Mouse (Mus musculus) embryonic facial prominence, embryonic 12.5 days (tissue): ENCODE measurements around the gene Dhcr24. TPM values are rescaled to one million over a fixed set of nuclear protein-coding genes. Genes with fewer than 3 reads are reported as not detected.
A peak's percentile ranks its signal among the peaks of the same experiment; 100 is the strongest.

Source experiments
- ATAC-seq: fragments of 200-750 bp; cut with Nextera tagmentation; 2 replicates; pipeline ENCODE4 v1.8.0; 2017; ENCODE audit not compliant: insufficient number of reproducible peaks, insufficient read depth, low FRiP score, low TSS enrichment
- H3K27ac ChIP-seq: fragments of 300-500 bp; sonication (generic); 2 replicates; pipeline ENCODE4 v1.5.1; 2016; ENCODE audit warnings: mild to moderate bottlenecking
- H3K27me3 ChIP-seq: fragments of 300-500 bp; sonication (generic); 2 replicates; pipeline ENCODE4 v1.6.1; 2016; ENCODE audit warnings: mild to moderate bottlenecking, moderate library complexity
- H3K36me3 ChIP-seq: fragments of 300-500 bp; sonication (generic); 2 replicates; pipeline ENCODE4 v1.6.1; 2016; ENCODE audit warnings: mild to moderate bottlenecking
- H3K4me1 ChIP-seq: fragments of 300-500 bp; sonication (generic); 2 replicates; pipeline ENCODE4 v1.6.1; 2016
- H3K4me2 ChIP-seq: fragments of 300-500 bp; sonication (generic); replicated peaks from 2 replicates; pipeline ENCODE4 v1.6.1; 2016; ENCODE audit warnings: mild to moderate bottlenecking, moderate library complexity
- H3K4me3 ChIP-seq: fragments of 300-500 bp; sonication (generic); 2 replicates; pipeline ENCODE4 v1.5.1; 2016; ENCODE audit warnings: mild to moderate bottlenecking
- H3K9ac ChIP-seq: fragments of 300-500 bp; sonication (generic); 2 replicates; pipeline ENCODE4 v1.6.1; 2016; ENCODE audit warnings: mild to moderate bottlenecking, moderate library complexity
- H3K9me3 ChIP-seq: fragments of 300-500 bp; sonication (generic); 2 replicates; pipeline ENCODE4 v1.6.1; 2016; ENCODE audit warnings: mild to moderate bottlenecking, moderate library complexity
- WGBS: fragments of 180-500 bp; shearing (Covaris S2); methylation state at CpG from one replicate; pipeline ENCODE4 v1.1.7; 2016; 5-methylcytosine and 5-hydroxymethylcytosine counted together
- polyA plus RNA-seq: library from polyadenylated mRNA; unstranded; fragments of >200 nt; fragmentation: Nextera tagmentation; extraction: Ambion mirVana; gene quantifications from 2 replicates; pipeline ENCODE4 v1.2.1, GENCODE M21; 2016

Dhcr24 gene
- polyA plus RNA-seq, 1 experiment from 2014 or later: 6.0 TPM

DNA sequence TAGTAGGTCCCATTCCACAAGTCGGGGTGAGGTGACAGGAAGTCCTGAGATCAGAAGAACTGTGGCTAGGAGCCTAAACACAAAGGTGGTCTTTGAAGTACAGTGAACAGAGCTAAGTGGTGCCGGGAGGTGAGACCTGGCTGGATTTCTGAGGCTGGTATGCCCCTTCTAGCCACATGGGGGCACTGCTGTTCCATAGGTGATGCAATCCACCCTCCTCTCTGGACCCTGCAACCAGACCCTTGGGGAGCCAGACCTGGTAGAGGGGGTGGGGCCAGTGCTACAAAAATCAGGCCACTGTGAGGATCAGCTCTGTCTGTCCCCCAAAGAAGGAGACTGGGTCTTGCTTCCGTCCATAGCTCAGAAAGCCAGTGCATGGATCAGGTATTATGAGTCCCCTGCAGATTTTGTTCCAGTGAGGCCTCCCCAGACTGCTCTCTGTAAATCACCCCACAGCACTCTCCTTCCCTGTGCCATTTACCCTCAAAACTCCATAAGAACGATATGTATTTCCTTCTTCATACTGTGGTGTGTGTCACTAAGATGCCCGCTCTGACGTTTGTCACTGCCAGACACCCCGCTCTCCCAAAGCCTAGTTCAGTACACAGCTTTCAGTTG is 53.5 kb downstream of the Dhcr24 start:
- peaks cover 10% of the 10 kb centered on the region for H3K4me1 ChIP-seq
- no peak overlapping the region for H3K27ac ChIP-seq
- no peak overlapping the region for H3K4me2 ChIP-seq
- peaks cover 4% of the 10 kb centered on the region for H3K27me3 ChIP-seq
- no peaks in the 10 kb centered on the region for H3K9me3 ChIP-seq
- no peak overlapping the region for H3K9ac ChIP-seq
- no peak overlapping the region for H3K4me3 ChIP-seq
- WGBS: 42% methylated on average over 7 of the region's 7 CpGs
- no peaks in the 10 kb centered on the region for H3K36me3 ChIP-seq
- peak; percentile 78 for ATAC-seq

DNA sequence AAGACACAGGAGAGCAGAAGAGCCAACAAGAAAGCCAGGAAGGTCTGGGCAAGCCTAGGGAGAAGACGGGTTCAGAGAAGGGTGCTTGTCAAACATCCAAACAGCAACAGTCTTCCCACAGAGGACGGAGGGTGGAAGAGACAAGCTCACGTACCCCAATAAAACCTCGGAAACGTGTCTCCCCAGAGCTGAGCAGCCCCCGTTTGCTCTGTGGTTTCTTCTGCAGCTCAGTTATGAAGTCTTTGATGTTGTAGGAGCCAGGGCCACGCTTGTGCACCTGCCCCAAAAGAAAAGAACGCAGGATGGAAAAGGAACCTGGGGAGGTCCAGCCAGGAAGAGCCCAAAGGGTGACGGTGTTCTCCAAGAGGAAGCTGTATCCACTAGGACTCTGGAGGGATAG is 54.0 kb downstream of the Dhcr24 start:
- ATAC-seq: no peak
- Histone ChIP-seq H3K4me1 (peaks cover 10% of the 10 kb centered on the region), H3K9ac (no peak overlapping the region), H3K9me3 (no peaks in the 10 kb centered on the region), H3K36me3 (no peaks in the 10 kb centered on the region), H3K4me3 (no peak overlapping the region), H3K4me2 (no peak overlapping the region), H3K27ac (no peak overlapping the region), H3K27me3 (peaks cover 7% of the 10 kb centered on the region)
- 86% methylated on average over 9 of the region's 9 CpGs for WGBS

- Histone ChIP-seq H3K4me3 (no peak overlapping the region), H3K9me3 (no peaks in the 10 kb centered on the region), H3K9ac (no peak overlapping the region), H3K4me1 (peaks cover 10% of the 10 kb centered on the region), H3K27me3 (peaks cover 7% of the 10 kb centered on the region), H3K4me2 (no peak overlapping the region), H3K27ac (no peak overlapping the region), H3K36me3 (no peaks in the 10 kb centered on the region)
- 76% methylated on average over 12 of the region's 12 CpGs for WGBS
- no peak for ATAC-seq
Observed at GRCm38 (mm10) chr4:106615637-106616036, 54.8 kb downstream of the Dhcr24 start.

GRCm38 (mm10) chr4:106617056-106617455 is 56.2 kb downstream of the Dhcr24 start, which contains the start of gene Lexm:
Lexm (minus strand) TSS chr4:106617241.
- Histone ChIP-seq H3K4me2 (peak within 1 kb of the TSS; percentile 42), H3K4me3 (no peak within 1 kb of the TSS), H3K27me3 (peaks cover 19% of the 10 kb centered on the region), H3K9me3 (no peaks in the 10 kb centered on the region), H3K36me3 (no peaks in the 10 kb centered on the region), H3K27ac (no peak within 1 kb of the TSS), H3K9ac (no peak within 1 kb of the TSS), H3K4me1 (peaks cover 10% of the 10 kb centered on the region)
- WGBS: 2% methylated on average over 19 of the region's 19 CpGs
- no peak for ATAC-seq

GRCm38 (mm10) chr4:106618898-106619297 is 58.1 kb downstream of the Dhcr24 start:
- no peak overlapping the region for H3K4me2 ChIP-seq
- peaks cover 38% of the 10 kb centered on the region for H3K27me3 ChIP-seq
- peaks cover 10% of the 10 kb centered on the region for H3K4me1 ChIP-seq
- no peak overlapping the region for H3K4me3 ChIP-seq
- WGBS: 83% methylated on average over 4 of the region's 4 CpGs
- H3K27ac ChIP-seq: no peak overlapping the region
- no peaks in the 10 kb centered on the region for H3K36me3 ChIP-seq
- no peaks in the 10 kb centered on the region for H3K9me3 ChIP-seq
- H3K9ac ChIP-seq: no peak overlapping the region
- no peak for ATAC-seq

DNA sequence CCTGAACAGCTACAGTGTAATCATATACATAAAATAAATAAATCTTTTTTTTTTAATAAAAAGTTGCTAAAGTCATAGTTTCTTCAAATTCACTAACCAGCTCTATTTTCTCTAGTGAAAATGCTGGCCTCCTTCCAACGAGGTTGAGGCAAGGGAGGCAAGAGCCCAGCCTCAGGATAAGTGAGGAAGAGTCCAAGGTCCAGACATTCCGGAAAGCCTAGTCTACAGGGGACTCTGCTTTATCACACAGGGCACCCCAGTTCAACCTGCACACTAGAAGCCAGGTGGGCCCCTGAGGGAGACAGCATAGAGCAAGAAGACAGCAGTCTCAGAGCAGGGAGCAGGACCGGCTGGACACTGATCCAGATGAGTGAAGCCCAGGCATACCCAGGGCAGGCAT is 60.6 kb downstream of the Dhcr24 start:
- Histone ChIP-seq H3K27ac (no peak overlapping the region), H3K4me3 (no peak overlapping the region), H3K9ac (no peak overlapping the region), H3K4me2 (no peak overlapping the region), H3K4me1 (peaks cover 10% of the 10 kb centered on the region), H3K9me3 (no peaks in the 10 kb centered on the region), H3K36me3 (no peaks in the 10 kb centered on the region), H3K27me3 (peaks cover 63% of the 10 kb centered on the region)
- no peak for ATAC-seq
- 73% methylated on average over 3 of the region's 3 CpGs for WGBS

DNA sequence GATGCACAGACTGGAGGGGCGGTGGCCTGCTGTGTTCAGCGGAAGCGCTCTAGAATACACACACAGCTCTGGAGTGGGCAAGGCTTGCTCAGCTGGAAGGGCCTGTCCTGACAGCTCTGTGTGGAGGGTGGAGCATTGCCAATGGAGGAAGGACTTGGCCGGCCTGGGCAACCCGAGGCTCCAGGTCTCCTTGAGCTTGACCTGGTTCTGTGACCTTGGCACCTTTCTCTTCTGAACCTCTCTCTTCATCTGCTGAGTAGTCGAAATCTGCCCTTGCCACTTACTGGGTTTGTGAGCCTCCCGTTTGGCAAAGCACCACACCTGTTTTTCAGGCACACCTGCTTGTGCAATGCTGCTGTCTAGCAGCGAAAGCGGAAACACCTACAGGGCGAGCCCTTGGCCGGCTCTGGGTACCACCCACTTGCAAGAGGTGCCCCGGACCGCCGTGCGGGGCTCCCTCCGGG is 61.2 kb downstream of the Dhcr24 start, which contains the start of gene Ttc22:
Gene Ttc22, plus strand, starts transcription at position 403 of the 464 bp plus-strand sequence.
- H3K9me3 ChIP-seq: no peaks in the 10 kb centered on the region
- H3K9ac ChIP-seq: no peak within 1 kb of the TSS
- no peak within 1 kb of the TSS for H3K4me2 ChIP-seq
- no peak within 1 kb of the TSS for H3K27ac ChIP-seq
- 28% methylated on average over 16 of the region's 16 CpGs for WGBS
- no peak within 1 kb of the TSS for H3K4me3 ChIP-seq
- no peak for ATAC-seq
- no peaks in the 10 kb centered on the region for H3K36me3 ChIP-seq
- H3K4me1 ChIP-seq: peaks cover 6% of the 10 kb centered on the region
- peaks cover 63% of the 10 kb centered on the region for H3K27me3 ChIP-seq

DNA sequence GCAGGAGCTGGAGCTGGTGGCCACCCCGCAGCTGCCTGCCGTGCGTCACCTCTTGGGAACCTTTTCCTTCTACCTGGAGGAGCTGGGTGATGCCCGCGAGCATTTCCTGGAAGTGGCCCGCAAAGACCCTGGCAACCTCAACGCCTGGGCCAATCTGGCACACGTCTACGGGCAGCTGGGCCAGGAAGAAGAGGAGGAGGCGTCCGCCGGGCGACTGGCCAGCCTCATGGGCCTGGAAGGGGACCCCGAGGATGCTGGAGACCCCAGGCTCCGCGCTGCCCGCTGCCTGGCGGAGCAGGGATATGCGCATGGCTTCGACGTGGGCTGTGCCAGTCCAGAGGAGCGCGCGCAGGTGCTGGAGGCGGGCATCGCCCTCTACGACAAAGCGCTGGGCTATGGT is 61.9 kb downstream of the Dhcr24 start:
- no peak overlapping the region for H3K9ac ChIP-seq
- no peaks in the 10 kb centered on the region for H3K4me1 ChIP-seq
- 30% methylated on average over 28 of the region's 28 CpGs for WGBS
- peaks cover 69% of the 10 kb centered on the region for H3K27me3 ChIP-seq
- no peak for ATAC-seq
- no peaks in the 10 kb centered on the region for H3K9me3 ChIP-seq
- H3K27ac ChIP-seq: no peak overlapping the region
- no peak overlapping the region for H3K4me2 ChIP-seq
- no peaks in the 10 kb centered on the region for H3K36me3 ChIP-seq
- no peak overlapping the region for H3K4me3 ChIP-seq

GRCm38 (mm10) chr4:106624271-106624670 is 63.4 kb downstream of the Dhcr24 start:
- H3K9me3 ChIP-seq: no peaks in the 10 kb centered on the region
- H3K36me3 ChIP-seq: no peaks in the 10 kb centered on the region
- no peak overlapping the region for H3K4me3 ChIP-seq
- no peak overlapping the region for H3K4me2 ChIP-seq
- no peak for ATAC-seq
- H3K4me1 ChIP-seq: no peaks in the 10 kb centered on the region
- H3K9ac ChIP-seq: no peak overlapping the region
- H3K27ac ChIP-seq: no peak overlapping the region
- WGBS: 86% methylated on average over 10 of the region's 10 CpGs
- H3K27me3 ChIP-seq: peaks cover 69% of the 10 kb centered on the region

GRCm38 (mm10) chr4:106627809-106628208 is 67.0 kb downstream of the Dhcr24 start:
- peaks cover 47% of the 10 kb centered on the region for H3K27me3 ChIP-seq
- H3K9me3 ChIP-seq: no peaks in the 10 kb centered on the region
- H3K27ac ChIP-seq: no peak overlapping the region
- no peak overlapping the region for H3K4me3 ChIP-seq
- ATAC-seq: no peak
- peaks cover 8% of the 10 kb centered on the region for H3K4me1 ChIP-seq
- no peaks in the 10 kb centered on the region for H3K36me3 ChIP-seq
- H3K4me2 ChIP-seq: no peak overlapping the region
- no peak overlapping the region for H3K9ac ChIP-seq
- WGBS: 70% methylated on average over 5 of the region's 5 CpGs

GRCm38 (mm10) chr4:106628650-106629360 is 68.0 kb downstream of the Dhcr24 start:
- Histone ChIP-seq H3K4me3 (no peak overlapping the region), H3K27me3 (peaks cover 37% of the 10 kb centered on the region), H3K4me2 (no peak overlapping the region), H3K9ac (no peak overlapping the region), H3K27ac (no peak overlapping the region), H3K4me1 (peaks cover 8% of the 10 kb centered on the region), H3K9me3 (no peaks in the 10 kb centered on the region), H3K36me3 (no peaks in the 10 kb centered on the region)
- ATAC-seq: no peak
- WGBS: 50% methylated on average over 9 of the region's 9 CpGs

GRCm38 (mm10) chr4:106629374-106629773 is 68.5 kb downstream of the Dhcr24 start:
- no peaks in the 10 kb centered on the region for H3K36me3 ChIP-seq
- peaks cover 8% of the 10 kb centered on the region for H3K4me1 ChIP-seq
- no peak overlapping the region for H3K9ac ChIP-seq
- H3K27me3 ChIP-seq: peaks cover 31% of the 10 kb centered on the region
- H3K4me3 ChIP-seq: no peak overlapping the region
- ATAC-seq: no peak
- WGBS: 76% methylated on average over 5 of the region's 5 CpGs
- H3K27ac ChIP-seq: no peak overlapping the region
- no peak overlapping the region for H3K4me2 ChIP-seq
- H3K9me3 ChIP-seq: no peaks in the 10 kb centered on the region
